Mouse (Mus musculus) c-Kit-positive CD71-negative TER-119-negative erythroid progenitor cells, embryonic 14.5 days (primary cell): ENCODE measurements around the gene Veph1.
A peak's percentile ranks its signal among the peaks of the same experiment; 100 is the strongest.
"Not testable (repeated sequence)": the region's sequence is repeated elsewhere in the genome, so short reads cannot be mapped to it uniquely, and the experiment has no call there.

Source experiments
- DNase-seq: peaks from one replicate; pipeline ENCODE4 v3.0.0-alpha.2; 2013; ENCODE audit warnings: low read depth

The Veph1 gene

DNA sequence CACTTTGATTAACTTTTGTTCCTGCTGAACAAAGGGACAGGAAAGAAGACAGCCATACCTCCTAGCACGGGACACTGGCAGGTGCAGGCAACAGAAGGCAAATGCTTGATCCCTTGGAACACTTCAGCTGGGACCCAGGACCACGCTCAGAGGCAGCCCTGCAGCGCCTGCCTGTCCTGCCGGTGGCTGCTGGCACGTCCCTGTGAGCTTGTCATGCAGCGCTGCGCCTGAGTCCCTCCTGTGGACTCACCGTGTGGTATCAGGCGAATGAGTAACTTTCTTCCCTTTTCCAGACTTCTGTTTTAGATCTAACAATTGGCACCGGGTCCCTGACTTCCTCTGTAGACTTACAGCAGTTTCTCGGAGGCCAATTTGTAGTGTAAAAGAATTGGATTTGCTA, at the start of gene Veph1:
Veph1 (minus strand) TSS at position 293 of the 400 bp plus-strand sequence.
- no peak for DNase-seq

DNA sequence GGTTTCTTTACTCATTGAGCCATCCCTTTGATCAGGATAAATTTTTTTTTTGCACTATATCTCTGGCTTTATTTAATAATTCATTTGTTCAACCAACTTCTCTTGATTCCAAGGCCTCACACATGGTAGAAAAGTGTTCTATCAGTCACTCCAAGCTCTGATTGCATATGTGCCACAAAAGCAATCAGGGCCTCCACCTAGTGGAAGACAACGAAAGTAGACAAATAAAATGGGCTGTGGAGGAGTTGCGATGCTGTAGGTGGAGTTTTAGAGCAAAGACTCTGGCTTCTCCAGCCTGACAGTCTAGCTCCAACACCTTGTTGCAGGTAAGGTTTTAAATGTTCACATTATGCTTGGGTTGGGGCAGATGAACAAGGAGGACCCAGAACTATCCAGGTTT, 44.1 kb upstream of the Veph1 start:
- no peak for DNase-seq

DNA sequence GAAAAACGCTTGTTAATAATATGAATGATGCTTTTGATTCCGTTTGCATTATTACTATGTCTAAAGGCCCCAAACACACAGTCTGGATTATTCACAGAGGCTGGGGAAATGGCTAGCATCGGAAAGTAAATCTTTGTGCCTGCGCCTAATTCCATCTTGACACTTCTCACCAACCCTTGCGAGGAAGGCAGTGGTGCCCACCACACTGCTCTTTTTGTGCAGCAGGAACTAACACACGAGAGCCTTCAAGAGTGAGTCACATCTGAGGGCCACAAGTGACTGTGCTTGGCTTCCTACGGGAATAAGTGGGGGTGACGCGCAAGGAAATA, 35.7 kb upstream of the Veph1 start:
- DNase-seq = no peak

DNA sequence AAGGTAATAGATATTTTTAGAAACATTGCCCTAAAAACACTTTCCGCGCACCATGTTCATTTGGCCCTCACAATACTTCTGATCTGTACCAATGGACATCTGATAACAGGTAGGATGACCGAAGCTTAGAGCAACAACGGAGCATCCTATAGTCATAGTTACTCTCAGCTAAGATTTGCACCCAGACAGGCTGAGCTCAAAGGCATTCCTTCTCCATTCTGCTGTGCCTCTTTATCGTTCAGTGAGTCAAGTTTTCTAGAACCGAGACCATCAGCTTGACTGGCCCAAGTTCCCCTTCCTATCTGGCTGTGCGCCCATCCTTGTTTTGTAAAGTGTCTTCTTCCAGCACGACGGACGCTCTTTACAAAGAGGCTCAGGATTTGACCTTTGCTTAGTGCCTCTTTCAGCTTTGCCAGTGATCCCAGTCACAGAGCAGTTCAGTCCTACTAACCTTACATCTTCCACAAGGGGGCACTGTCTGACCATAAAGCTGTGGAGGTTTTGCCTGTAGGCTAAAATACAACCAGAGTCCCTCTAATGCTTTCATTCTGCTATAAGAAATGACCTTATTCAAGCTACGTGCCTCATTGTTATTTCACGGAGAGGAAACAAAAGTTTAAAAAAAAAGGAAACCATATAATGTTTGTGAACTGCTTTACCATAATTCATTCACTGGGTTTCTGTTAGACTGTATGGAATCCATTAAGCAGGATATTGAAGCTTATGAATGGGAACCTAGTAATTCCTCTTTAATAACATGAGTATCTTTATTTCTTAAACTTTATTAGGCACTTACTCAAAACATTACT, 35.2 kb upstream of the Veph1 start:
- DNase-seq = peak; percentile 58

DNA sequence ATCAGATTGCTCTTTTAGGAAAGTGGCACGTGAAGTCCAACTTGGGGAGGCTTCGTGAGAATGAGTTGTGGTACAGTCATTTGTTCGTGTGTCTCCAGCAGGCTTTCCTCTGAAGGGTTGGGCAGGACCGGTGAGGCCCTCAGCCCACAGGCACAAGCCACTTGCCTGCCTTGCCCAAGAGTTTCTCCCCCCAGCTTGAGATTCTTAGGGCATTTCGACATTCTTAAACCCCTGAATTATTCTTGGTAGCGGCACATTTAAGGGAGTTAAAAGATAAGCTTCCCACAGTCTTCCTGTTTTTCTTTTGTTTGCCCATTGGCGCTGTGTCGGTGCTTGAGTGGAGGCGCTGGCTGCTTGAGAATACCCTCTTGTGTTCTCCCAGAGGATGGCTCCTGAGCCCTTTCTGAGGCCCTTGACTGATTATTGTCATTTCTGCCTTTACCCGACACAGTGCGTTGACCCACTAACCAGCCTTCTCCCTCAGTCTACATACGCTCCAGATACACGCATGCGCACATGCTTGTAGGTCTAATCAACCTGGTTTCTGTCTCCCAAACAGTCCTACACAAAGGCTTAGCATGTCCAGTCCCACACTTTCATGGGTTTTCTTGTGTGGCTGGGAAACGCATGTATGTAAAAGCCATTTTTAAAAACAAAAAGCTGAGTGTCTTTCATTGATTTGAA, 34.4 kb upstream of the Veph1 start:
- no peak for DNase-seq

DNA sequence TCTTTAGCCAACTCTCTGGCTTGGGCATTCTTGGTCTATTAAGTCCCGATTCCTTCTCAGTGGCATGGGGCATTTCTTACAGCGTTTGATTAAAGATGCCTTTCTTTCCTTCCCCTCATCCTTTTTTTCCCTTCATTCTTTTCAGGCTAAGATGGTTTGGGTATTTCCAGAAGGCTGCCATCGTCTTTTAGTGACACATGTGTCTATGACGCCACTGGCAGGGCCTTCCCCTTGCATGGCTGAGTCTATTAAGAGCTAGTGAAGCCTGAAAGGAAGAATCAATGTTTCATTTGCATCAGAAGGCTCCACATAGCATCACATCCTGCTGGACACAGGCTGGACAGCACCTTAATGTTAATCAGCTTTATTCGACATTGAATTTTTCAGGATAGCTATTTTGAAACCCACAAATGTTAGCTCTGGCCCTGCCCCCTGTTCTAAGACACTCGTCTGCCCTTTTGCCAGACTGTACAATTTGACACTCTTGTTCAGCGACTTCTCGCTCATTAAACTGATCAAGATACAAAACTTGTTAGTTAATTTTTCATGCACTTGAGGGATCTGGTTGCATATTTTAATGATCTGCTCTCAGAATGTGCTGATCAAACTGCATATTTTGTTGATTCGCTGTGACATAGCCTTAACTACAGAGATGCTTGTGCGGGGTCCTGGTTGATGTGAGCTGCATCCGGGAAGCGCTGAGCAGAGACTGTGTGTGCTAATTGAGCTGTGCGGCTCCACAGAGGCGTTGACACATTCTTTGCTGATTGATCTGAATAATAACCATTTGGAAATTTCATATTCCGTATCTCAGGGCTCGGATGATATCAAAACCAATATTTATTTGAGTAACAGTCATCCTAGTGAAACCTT, 29.6 kb upstream of the Veph1 start:
- no peak for DNase-seq

DNA sequence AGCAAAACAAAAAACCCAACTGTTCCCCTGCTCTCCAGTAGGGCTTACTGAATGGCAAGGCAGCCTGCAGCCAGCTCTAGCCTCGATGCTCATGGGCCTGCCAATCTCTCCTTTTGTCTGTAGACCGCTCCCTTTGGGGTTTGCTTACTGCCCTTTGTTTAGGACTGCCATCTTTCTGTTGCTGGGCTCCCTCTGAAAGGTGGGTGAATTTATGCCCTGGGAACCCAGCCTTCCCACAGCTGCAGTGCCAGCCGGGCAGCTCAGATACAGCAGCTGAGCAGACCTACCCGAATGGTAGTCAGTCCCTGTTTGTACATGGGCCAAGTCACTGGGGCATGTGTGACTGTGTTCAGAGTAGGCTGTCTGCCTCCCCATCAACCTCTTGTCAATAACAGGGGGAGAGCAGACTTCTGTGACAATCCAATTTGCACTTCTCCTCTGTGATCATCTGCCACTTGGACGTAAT, 28.9 kb upstream of the Veph1 start:
- no peak for DNase-seq

DNA sequence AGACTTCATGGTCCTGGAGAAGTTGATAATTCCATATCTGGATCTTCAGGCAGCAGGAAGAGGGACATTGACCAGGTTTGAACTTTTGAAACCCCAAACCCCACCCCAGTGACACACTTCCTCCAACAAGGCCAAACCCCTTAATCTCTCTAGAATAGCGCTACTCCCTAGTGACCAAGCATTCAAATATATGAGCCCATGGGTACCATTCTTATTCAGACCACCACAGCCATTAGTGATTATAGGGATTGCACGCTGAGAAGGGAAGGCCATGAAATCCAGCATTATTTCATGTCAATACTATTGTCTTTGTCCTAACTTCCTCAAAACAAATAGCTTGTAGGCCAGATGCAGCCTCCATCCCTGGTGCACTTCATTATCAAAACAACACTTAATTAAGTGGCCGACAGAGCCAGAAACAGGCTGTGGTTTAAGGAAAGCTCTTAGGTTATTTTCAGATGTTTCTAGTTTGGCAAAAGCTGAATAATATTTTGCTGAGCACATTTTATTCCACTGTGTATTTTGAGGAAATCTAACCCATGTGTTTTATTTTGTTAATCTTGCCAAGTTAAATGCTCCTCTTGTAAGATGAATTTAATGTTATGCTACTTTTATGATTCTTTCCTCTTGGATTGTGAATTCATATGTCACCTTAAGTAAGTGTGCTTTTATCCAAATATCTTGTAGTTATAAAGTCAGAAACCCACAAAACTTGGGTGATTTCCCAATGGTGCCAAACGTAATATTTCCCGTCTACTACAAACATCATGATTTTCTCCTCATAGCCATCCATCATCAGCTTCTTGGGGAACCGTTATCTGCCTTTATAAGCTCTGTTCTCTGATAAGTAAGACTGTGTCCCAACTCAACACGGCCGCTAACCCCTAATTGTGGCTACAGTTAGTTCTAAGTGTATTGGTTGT, 18.4 kb upstream of the Veph1 start:
- DNase-seq = no peak

DNA sequence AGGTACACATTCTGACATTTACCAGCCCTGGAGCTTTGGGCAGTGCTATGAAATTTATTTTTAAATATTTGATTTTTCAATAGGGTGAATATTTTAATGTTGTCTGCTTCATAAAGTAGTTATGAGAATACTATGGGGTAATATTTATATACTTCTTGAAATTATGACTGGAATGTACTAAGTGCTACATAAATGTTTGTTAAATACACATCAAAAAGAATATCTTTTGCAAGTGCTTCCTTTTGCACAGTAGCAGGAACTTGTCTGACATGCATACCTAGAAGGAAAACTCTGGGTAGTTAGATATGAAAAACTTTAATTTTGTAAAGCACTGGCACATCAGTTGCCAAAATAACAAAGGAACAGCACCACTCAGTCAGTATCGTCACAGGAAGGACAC, 13.9 kb upstream of the Veph1 start:
- DNase-seq = no peak

DNA sequence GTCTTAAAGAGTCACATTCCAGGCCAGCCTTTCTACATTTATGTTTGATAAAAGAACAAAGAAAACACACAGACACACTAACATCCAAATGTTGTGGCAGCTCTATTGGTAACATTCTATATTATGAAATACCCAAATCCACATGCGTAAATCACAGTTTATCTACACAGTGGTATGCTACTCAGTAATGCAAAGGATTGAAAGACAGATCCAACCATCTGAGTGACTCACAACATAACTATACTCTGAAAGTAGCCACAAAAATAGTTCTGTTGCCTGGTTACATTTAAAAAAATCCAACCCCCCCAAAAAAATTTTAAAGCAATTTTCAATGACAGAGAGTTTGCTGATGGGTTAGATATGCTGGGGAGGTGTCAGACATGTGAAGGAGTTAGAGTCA, 12.9 kb upstream of the Veph1 start:
- DNase-seq = no peak

DNA sequence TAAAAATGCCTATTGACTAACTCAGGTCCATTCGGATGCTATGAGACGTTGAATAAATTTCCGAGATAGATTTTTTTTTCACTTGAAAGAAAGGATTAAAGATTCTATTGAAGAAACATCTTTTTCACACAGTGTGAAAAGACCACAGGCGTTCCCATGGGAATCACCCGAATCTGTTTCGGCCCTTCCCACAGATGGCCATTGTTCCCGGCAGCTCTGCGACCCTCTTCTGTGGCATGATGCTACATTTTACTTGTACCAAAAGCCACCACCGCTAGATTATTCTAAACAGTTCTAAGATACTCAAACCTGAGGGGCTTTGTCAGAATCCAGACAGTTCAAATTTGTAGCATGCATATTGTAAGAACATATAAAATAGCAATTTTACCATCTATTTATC, 1.4 kb downstream of the Veph1 start:
- DNase-seq = no peak

DNA sequence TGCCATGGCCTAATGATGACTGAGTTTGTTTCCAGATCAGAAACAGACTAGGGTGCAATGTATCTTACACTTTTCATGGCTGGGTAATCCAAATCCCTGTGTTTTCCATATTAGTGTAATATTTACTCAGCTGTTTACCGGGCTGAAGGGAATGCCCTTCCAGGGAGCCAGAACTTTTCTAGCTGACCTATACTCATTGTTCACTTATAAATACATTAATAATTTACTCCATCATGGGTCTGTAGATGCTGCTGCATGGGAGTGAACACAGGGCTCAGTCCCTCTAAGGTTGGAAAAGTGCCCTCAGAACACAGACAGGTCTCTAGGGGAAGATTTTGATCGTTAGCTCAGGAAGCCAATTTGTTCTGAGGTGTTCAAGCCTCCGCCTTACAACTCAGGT, 1.9 kb downstream of the Veph1 start:
- DNase-seq = no peak

DNA sequence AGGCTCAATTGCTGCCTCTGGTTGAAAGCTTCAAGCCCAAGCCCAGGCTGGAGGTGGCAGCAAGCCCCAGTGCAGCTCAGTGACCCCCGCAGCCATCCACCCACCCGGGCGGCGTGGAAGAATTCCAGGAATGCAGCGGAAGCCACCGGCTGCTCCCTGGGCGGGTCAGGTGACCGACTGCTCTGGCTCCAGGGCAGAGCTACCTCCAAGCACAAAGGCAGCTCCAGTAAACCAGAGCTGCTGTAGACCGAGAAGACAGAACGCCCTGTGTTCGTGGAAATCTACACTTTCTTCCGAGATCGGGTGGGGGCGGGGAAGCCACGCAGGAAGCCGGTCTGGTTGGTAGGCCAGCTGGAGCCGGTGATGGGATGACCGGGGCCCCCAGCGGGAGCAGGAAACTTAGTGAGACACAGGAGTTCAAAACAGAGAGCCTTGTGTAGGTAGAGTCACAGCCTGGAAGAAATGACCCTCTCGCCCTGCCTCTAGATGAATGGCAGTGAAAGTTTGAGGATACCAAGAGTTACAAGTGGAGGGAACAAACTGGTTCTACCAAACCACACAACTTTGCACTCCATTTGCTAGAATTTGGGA, 4.2 kb downstream of the Veph1 start:
- DNase-seq = no peak

DNA sequence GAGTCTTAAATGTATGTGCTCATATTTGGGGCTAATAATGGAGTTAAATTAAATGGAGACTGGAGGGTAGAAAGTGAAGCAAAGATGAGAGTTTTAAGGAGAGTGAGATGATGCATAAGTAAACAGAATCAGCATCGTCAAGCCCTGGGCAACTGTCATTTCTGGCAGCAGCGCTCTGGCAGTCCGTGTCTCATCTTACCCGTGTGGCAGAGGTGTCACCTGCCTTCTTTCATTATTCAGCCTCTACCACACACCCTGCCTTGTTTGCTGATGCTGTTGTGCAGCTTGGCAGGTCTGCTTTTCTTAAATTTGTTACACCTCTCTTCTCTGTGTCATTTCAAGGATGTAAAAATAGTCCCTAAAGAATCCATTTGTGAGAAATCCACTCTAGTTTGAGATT, 33.4 kb downstream of the Veph1 start:
- DNase-seq = no peak

DNA sequence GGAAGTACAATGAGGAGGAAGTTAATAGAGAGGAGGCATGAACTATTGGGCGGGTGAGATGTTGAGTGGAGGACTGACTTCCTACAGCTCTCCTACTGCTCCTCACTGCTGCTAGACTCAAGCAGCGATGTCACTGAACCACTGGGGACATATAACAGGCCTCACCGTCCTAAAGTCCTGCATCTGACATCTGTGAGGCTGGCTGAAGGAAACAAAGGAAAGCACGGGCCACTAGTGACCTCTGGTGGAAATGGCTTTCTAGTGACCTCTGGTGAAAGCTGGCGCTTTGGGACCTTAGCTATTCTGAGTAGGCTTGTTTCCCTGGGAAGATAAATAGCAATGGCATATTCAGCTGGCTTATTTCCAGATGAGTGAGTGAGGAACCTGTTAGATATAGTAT, 34.3 kb downstream of the Veph1 start:
- no peak for DNase-seq

DNA sequence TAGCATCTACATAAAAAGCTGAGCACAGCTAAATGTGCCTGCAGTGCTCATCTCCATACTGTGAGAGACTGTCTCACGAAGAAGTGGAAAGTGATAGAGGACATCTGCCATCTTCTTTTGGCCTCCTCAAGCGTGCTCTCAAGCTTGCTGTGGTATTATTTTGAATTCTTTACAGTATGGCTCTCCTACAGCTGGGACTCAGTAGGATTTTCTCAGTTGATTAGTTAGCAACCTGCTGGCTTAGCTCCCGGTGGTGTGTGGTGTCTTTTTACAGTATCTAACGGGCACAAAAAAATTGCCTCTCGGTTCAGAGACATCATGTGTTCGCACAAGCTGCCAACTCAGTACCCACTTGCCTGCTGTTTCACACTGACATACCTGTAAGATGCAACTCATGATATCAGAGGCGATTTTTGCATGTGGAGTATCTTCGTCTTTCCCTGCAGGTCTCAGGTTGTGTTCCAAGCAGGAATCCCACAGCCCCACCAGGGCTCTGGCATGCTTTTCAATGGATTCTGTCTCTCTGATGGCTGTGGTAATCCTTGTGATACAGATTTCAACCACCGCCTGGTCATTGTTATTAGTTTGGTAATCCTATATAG, 42.0 kb downstream of the Veph1 start:
- DNase-seq = no peak

DNA sequence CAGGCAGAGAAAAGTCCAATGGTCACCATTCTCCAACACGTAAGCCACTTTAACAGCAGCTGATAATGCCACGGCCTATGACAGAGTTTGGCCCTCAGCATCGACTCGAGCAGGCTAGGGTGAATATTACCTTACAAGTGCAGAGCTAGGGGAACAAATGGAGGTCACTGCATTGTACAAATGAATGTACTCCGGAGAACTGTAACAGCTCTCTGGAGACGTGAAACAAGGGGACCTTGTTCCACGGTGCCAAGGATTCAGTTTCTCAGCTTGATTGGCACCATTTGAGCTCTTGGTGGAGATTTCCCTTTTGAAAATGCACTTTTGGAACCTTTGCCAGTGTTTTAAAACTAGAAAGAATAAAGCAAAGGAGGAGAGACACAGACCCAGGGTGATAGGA, 44.8 kb downstream of the Veph1 start:
- no peak for DNase-seq

DNA sequence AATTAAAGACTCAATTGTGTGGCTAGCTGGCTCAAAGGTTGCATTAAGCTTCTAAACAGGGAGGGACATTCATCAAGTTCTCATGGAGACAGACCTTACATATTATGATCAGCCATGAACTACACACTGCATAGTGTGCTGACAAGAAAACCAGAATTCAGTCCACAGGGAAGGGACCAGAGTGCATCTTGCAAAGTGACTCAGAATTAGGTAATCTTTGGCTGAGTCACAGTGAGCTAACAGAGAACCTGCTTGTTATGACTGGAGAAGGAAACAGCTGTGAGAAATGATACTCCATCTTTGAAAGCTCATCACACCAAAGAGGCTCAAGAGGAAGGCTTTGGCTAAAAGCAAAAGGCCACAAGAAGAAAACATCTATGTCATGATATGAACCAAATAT, 56.2 kb downstream of the Veph1 start:
- DNase-seq = no peak

DNA sequence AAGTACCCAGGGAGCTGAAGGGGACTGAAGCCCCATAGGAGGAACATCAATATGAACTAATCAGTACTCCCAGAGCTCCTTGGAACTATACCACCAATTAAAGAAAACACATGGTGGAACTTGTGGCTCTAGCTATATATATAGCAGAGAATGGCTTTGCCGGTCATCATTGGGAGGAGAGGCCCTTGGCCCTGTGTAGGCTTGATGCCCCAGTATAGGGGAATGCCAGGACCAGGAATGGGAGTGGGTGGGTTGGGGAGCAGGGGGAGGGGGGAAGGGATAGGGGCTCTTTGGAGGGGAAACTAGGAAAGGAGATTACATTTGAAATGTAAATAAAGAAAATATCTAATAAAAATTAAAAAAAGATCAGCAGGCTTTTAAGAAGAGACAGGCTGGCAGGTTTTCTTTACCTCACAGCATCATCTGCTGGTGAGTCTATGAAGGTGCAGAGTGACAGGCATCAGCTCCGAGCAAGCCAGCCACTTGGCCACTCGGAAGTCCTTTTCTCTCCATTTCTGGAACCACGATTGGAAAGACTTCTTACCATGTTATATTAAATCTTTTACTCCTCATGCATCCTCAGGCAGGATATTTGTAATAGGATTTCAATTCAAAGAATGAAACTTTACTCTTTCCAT, 60.3 kb downstream of the Veph1 start:
- not testable (repeated sequence) for DNase-seq

DNA sequence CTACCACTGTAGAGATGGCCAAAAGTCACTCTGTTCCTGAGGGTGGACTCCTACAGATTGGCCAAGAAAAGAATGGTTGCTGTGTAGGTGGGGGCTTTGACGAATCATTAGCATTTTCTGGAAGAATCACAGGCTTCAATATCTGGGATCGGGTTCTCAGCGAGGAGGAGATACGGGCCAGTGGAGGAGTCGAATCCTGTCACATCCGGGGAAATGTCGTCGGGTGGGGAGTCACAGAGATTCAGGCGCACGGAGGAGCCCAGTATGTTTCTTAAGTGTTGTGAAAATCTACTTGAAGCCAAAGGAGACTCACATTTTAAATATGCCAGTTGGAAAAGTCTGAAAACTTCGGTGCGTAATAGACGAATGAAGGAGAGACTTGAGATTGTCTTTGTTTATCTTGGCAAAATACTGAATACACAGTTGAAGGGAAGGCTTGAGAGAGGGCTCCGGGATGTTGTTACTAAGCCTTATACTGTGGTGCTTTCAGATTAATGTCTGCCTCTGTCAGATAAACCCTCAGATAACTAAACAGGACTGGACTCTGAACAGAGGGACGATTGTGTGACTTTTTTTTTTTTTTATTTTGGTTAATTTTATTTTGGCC, 71.6 kb downstream of the Veph1 start:
- DNase-seq = no peak
